Mouse (Mus musculus): ENCODE data around the gene Dcst1.

DNA sequence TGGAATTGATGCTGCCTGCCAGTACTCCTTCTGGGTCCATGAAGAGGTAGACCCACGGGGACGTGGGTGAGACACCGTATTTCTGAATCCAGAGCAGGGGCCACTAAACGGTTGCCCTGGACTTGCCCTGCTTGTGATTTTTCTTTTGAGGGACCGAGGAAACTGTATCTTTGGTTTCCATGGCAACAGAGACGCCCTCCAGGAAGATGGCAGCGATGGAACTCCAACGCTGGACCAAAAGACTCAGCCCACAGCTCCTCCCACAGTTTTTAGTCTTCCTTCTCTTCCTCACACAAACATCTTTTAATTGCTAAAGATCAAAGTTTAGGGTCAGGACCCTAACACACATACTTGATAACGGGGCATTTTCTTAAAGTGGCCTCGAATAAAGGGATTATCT lies 33.0 kb downstream of the Dcst1 start:
- no peak for TF ChIP-seq CTCF (conservative IDR thresholded peaks at IDR 0.05; ENCODE audit: insufficient read depth, insufficient read length, low read depth, low read length)
- TF ChIP-seq POLR2A (IDR thresholded peaks at IDR 0.05; ENCODE audit: low read depth, low read length), result no peak

Data from kidney, adult 2 months (tissue).